Mouse (Mus musculus): ENCODE results near the gene Chst11.

DNA sequence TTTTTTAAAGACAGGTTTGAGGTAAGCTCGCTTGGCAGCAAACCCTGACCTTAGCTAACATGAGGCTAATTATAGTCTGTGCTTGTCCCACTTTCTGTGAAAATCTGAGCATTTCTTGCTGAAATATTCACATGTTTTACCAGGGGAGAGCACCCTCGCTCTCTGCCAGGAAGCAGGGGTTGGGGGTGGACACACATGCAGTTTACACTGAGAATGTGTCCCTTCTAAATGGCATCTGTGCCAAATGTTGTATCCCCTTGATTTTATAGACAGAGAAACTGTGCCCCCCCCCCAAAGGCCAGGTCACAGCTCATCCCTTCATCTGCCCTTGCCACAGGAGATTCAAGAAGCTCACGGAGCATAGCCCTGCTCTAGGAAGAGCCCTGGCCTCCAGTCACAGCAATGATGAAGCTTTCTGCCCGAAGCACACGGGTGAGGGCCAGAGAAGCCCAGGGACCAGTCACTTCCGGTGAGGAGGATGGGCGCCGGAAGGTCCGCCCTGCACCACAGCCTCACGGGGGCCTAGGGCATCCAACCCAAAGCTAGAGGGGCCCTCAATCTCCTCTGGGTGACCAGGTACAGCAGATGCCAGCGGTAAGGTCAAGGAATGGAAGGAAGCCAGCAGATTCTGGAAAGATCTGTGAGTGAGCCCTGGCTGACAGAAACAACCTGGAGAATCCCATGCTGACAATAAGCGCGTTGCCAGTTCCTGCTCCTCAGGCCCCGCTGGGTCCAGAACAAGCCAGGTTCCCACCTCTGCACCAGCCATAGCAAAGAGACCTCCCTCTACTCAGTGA is 217.8 kb downstream of the Chst11 start:
- no peak for TF ChIP-seq CTCF (IDR thresholded peaks at IDR 0.05; ENCODE audit: insufficient read depth, low read length)
- TF ChIP-seq POLR2A (IDR thresholded peaks at IDR 0.05; ENCODE audit: borderline replicate concordance, extremely low read depth, low read depth, low read length): no peak
